Mouse (Mus musculus) central nervous system, embryonic 18 days (tissue): ENCODE measurements around the gene Egr2. TPM values are rescaled to one million over a fixed set of nuclear protein-coding genes. Genes with fewer than 3 reads are reported as not detected.

ENCODE experiments used
- polyA plus RNA-seq: library from polyadenylated mRNA; depleted of rRNA; stranded (reverse); fragments of >200 nt; gene quantifications from 2 replicates; pipeline ENCODE4 v1.2.3, GENCODE M21; 2012; rRNA removed

Gene Egr2
- polyA plus RNA-seq: 0.79 and 0.91 TPM in 2 replicates

DNA sequence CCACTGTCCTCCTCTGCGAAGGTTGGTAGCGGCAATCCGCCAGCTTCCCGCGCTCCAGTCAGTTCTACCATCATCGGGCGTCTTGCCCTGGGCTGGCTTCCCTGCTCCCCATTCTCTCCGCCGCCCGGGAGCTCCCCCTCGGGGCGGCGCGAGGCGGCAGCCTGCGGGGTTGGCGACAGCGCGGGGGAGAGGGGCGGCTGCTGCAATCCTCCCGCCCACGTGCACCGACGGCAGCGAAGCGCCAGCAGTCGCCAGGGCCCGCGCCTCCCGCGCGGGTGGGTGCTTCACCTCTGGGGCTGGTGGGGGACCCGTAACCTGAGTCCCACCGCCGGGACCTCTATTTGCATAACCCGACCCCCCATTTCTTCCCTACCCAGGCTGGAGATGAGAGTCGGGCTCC is at the start of gene Egr2:
TSS of gene Egr2 (plus strand) at position 220 of the 400 bp plus-strand sequence.

GRCm38 (mm10) chr10:67548877-67549731 is 13.8 kb downstream of the Egr2 start, which contains the start of gene Ado:
Gene Ado (minus strand): TSS chr10:67548955.

Other genes starting within 250 kb of the Egr2 start
- 18.5 TPM in 2 replicates for gene Ado, start 13.5 kb downstream of the Egr2 start, polyA plus RNA-seq